Mouse (Mus musculus) spleen, adult 10 weeks (tissue): ENCODE data around the gene Gm14459. TPM values are rescaled to one million over a fixed set of nuclear protein-coding genes. Genes with fewer than 3 reads are reported as not detected.

ENCODE experiments used
- polyA plus RNA-seq: library from polyadenylated mRNA; stranded (reverse); fragments of 350-450 nt; fragmentation: Illumina TruSeq; extraction: RNeasy Lipid Tissue Mini Kit (QIAGEN cat#74804); gene quantifications from one replicate; pipeline ENCODE4 v1.2.3, GENCODE M21; 2015; ENCODE audit warnings: low replicate concordance; ENCODE audit not compliant: insufficient read depth

The Gm14459 gene
- not detected for polyA plus RNA-seq

DNA sequence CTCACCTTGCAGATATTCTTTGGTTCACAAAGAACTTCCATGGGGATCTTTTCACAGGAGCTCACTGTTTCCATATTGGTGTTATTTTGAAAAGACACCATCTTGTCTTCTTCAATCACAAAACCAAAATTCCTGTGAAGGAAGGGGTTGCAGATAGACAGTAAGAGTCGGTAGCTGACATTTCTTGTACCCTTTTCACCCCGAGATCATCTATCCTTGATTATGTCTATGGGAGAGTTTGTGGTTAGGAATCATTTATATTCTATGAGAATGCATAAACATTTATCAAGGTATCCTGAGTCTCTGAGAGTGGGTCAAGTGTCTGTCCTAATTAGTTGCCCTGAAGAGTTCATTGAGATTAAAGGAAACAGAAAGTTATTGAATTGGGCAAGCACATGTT is at the start of gene Gm14459:
TSS of gene Gm14459 (minus strand) at position 101 of the 400 bp plus-strand sequence.

DNA sequence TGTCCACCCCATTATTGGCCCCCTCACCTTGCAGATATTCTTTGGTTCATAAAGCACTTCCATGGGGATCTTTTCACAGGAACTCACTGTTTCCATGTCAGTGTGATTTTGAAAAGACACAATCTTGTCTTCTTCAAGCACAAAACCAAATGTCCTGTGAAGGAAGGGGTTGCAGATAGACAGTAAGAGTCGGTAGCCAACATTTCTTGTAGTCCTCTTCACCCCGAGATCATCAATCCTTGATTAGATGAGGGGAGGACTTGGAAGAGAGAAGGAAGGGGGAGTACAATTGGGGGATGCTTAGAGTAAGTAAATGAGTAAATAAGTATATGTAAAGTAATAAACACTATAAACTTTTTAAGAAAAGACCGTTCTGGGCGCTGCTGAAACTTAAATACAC is 23.4 kb upstream of the Gm14459 start, which contains the start of gene Ssxb6:
TSS of gene Ssxb6 (minus strand) at position 101 of the 400 bp plus-strand sequence.

Other genes with a start within 250 kb of the Gm14459 start
- not detected for gene Ssxb10, start 197.5 kb downstream of the Gm14459 start, polyA plus RNA-seq
- gene Ssxb9, start 158.0 kb downstream of the Gm14459 start, polyA plus RNA-seq = not detected
- gene Ssxb1, start 111.6 kb downstream of the Gm14459 start, polyA plus RNA-seq = not detected
- not detected for gene Ssxb2, start 63.2 kb downstream of the Gm14459 start, polyA plus RNA-seq
- gene Ssxb6, start 23.3 kb upstream of the Gm14459 start, polyA plus RNA-seq = not detected
- not detected for gene Ssxb3, start 66.9 kb upstream of the Gm14459 start, polyA plus RNA-seq
- gene Ssxb8, start 165.9 kb upstream of the Gm14459 start, polyA plus RNA-seq = not detected
- gene Ssx9, start 223.5 kb upstream of the Gm14459 start, polyA plus RNA-seq = not detected